Mouse (Mus musculus): ENCODE measurements at regions not wholly inside any gene's neighbourhood (a gene's known extent, or its start where the extent isn't known, plus 50 kb on each side); places are given as distances from the start of the nearest gene placed in this dataset.

GRCm38 (mm10) chr3:35318348-35318747, 435.6 kb upstream of the Atp11b start:
- DNase-seq (ENCODE audit: low spot score) = no peak

- no peak for DNase-seq (ENCODE audit: low spot score)
Observed at GRCm38 (mm10) chr3:35320844-35321393, 433.0 kb upstream of the Atp11b start.

GRCm38 (mm10) chr3:35321991-35322390, 431.9 kb upstream of the Atp11b start:
- DNase-seq (ENCODE audit: low spot score) = no peak

GRCm38 (mm10) chr3:35322899-35323298, 431.0 kb upstream of the Atp11b start:
- no peak for DNase-seq (ENCODE audit: low spot score)

GRCm38 (mm10) chr3:35323450-35324077, 430.3 kb upstream of the Atp11b start:
- DNase-seq (ENCODE audit: low spot score) = no peak

GRCm38 (mm10) chr3:35324186-35324585, 429.7 kb upstream of the Atp11b start:
- no peak for DNase-seq (ENCODE audit: low spot score)

GRCm38 (mm10) chr3:35332534-35333272, 421.2 kb upstream of the Atp11b start:
- DNase-seq (ENCODE audit: low spot score) = no peak

- DNase-seq (ENCODE audit: low spot score) = no peak
Observed at GRCm38 (mm10) chr3:35334017-35334416, 419.9 kb upstream of the Atp11b start.

- no peak for DNase-seq (ENCODE audit: low spot score)
Observed at GRCm38 (mm10) chr3:35334546-35334945, 419.4 kb upstream of the Atp11b start.

GRCm38 (mm10) chr3:35335837-35336236, 418.1 kb upstream of the Atp11b start:
- no peak for DNase-seq (ENCODE audit: low spot score)

- DNase-seq (ENCODE audit: low spot score) = no peak
Observed at GRCm38 (mm10) chr3:35340525-35340924, 413.4 kb upstream of the Atp11b start.

GRCm38 (mm10) chr3:35340935-35341800, 412.7 kb upstream of the Atp11b start:
- DNase-seq (ENCODE audit: low spot score) = no peak

- no peak for DNase-seq (ENCODE audit: low spot score)
Observed at GRCm38 (mm10) chr3:35341840-35342239, 412.1 kb upstream of the Atp11b start.

GRCm38 (mm10) chr3:35342584-35342983, 411.3 kb upstream of the Atp11b start:
- DNase-seq (ENCODE audit: low spot score) = no peak

- no peak for DNase-seq (ENCODE audit: low spot score)
Observed at GRCm38 (mm10) chr3:35343936-35344335, 410.0 kb upstream of the Atp11b start.

- DNase-seq (ENCODE audit: low spot score) = no peak
Observed at GRCm38 (mm10) chr3:35349114-35349513, 404.8 kb upstream of the Atp11b start.

GRCm38 (mm10) chr3:35353442-35353841, 400.5 kb upstream of the Atp11b start:
- no peak for DNase-seq (ENCODE audit: low spot score)

GRCm38 (mm10) chr3:35353920-35354319, 400.0 kb upstream of the Atp11b start:
- no peak for DNase-seq (ENCODE audit: low spot score)

- DNase-seq (ENCODE audit: low spot score) = no peak
Observed at GRCm38 (mm10) chr3:35354356-35354755, 399.6 kb upstream of the Atp11b start.

GRCm38 (mm10) chr3:35357111-35357510, 396.8 kb upstream of the Atp11b start:
- DNase-seq (ENCODE audit: low spot score) = no peak

GRCm38 (mm10) chr3:35358541-35358940, 395.4 kb upstream of the Atp11b start:
- DNase-seq (ENCODE audit: low spot score) = no peak

- DNase-seq (ENCODE audit: low spot score) = no peak
Observed at GRCm38 (mm10) chr3:35359288-35359687, 394.6 kb upstream of the Atp11b start.
